Mouse (Mus musculus): Measurements from ENCODE around the gene a. TPM values are rescaled to one million over a fixed set of nuclear protein-coding genes. Genes with fewer than 3 reads are reported as not detected.

The a gene
- polyA plus RNA-seq, 1 experiment from 2014 or later = 0.42 TPM

DNA sequence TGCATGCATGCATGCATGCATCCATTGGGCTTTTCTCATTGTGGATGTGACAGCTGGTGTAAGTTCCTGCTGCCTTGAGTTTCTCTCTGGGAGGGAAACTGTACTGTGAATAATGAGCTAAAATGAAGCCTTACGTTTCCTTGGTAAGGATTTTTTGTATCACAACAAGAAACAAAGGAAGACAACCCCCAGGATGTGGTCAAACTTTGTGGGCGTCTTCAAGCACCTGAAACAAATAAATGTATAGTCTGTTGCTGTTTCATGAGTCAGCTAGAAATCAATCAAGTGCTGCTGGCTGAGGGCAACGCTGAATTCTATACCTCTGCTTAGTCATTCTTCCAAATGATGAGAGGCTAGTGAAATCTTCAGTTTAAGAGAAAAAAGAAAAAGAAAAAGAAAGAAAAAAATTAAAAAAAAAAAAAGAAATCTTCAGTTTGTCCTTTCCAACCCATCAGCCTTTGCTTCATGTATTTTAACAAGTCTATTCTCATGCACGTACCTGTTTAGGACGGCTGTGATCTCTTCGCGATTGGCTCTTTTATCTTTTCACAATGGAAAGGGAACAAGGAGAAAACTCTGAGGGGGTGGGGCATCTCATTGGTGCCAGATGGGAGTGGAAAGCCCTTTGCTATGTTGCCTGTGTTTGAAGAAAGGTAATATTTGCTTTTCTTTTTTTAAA lies 288.4 kb downstream of the a start:
- no peak for DNase-seq (ENCODE audit: low spot score)
- H3K36me3 ChIP-seq (ENCODE audit: insufficient read depth, low read length) = no peaks in the 10 kb centered on the region
- 34% methylated on average over 7 of the region's 7 CpGs for WGBS

DNA sequence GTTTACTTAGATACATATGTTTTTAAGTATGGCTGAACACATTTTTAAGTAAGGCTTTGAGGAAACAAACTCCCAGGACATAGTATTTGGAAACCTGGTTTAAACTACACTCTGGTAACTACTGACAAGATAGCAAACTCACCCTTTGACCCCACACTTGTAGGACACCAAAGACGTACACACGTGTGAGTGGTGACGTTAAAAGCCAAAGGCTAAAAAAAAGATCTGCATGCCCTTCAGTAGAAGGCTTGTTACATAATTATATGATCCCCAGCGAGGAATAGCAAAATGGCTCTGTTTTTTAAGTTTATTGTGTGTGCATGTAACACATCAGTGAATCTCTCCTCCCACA lies 289.0 kb downstream of the a start:
- no peak overlapping the region for H3K4me2 ChIP-seq (ENCODE audit: low read length)
- ATAC-seq (replicated peaks; ENCODE audit: low FRiP score, low read depth) (no peak), DNase-seq (ENCODE audit: low spot score) (no peak)
- peaks cover under 1% of the 10 kb centered on the region; the same call in 1 of the 2 replicates for H3K4me1 ChIP-seq (replicated peaks; ENCODE audit: insufficient read depth, low read length)
- no peak for TF ChIP-seq CTCF (IDR thresholded peaks at IDR 0.05; ENCODE audit: low read depth)
- no peak overlapping the region for H3K4me3 ChIP-seq (replicated peaks; ENCODE audit: low read depth, low read length)
- H3K9ac ChIP-seq (ENCODE audit: low read depth, low read length) = no peak overlapping the region
- H3K27me3 ChIP-seq (ENCODE audit: insufficient read depth, low read length) = no peaks in the 10 kb centered on the region
- 69% methylated on average over 4 of the region's 4 CpGs for WGBS
- H3K36me3 ChIP-seq (ENCODE audit: insufficient read depth, low read length) = no peaks in the 10 kb centered on the region
- no peaks in the 10 kb centered on the region for H3K9me3 ChIP-seq (replicated peaks; ENCODE audit: low read length)
- H3K27ac ChIP-seq = no peak overlapping the region

More for the DNA sequence above, 288.4 kb downstream of the a start:
- Histone ChIP-seq H3K9ac (ENCODE audit: low read depth, low read length) (no peak overlapping the region), H3K4me3 (replicated peaks; ENCODE audit: low read depth, low read length) (no peak overlapping the region), H3K4me2 (ENCODE audit: low read length) (no peak overlapping the region), H3K4me1 (replicated peaks; ENCODE audit: insufficient read depth, low read length) (peaks cover 6% of the 10 kb centered on the region; the same call in 1 of the 2 replicates), H3K27me3 (ENCODE audit: insufficient read depth, low read length) (no peaks in the 10 kb centered on the region), H3K27ac (no peak overlapping the region), H3K9me3 (replicated peaks; ENCODE audit: low read length) (no peaks in the 10 kb centered on the region)
- TF ChIP-seq CTCF (IDR thresholded peaks at IDR 0.05; ENCODE audit: low read depth) = no peak
- ATAC-seq (replicated peaks; ENCODE audit: low FRiP score, low read depth) = no peak

DNA sequence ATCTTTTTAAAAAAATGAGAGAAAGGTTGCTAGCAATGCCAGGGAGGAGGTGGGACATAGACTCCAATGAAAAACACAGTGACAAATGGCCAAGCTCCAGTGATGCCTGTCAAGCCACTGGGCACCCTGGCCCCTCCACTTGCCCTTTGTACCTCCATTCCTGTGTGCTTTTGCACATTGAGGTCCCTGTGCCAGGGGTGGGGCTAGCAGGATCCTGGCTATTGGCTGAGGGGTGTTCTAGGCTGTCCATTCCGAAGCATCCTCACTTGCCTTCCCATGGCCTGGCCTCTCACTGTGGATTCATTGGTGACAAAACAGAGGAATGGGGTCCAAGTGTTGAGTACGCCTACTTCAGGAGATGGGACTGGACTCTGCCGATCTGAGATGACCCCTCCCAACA lies 289.9 kb downstream of the a start:
- ATAC-seq (replicated peaks; ENCODE audit: low FRiP score, low read depth) (no peak), DNase-seq (ENCODE audit: low spot score) (no peak)
- no peaks in the 10 kb centered on the region for H3K27me3 ChIP-seq (ENCODE audit: insufficient read depth, low read length)
- no peak overlapping the region for H3K27ac ChIP-seq
- 91% methylated on average over 3 of the region's 3 CpGs for WGBS
- H3K4me3 ChIP-seq (replicated peaks; ENCODE audit: low read depth, low read length) = no peak overlapping the region
- no peak for TF ChIP-seq CTCF (IDR thresholded peaks at IDR 0.05; ENCODE audit: low read depth)
- no peak overlapping the region for H3K9ac ChIP-seq (ENCODE audit: low read depth, low read length)
- H3K4me1 ChIP-seq (replicated peaks; ENCODE audit: insufficient read depth, low read length) = no peaks in the 10 kb centered on the region
- no peaks in the 10 kb centered on the region for H3K9me3 ChIP-seq (replicated peaks; ENCODE audit: low read length)
- H3K36me3 ChIP-seq (ENCODE audit: insufficient read depth, low read length) = no peaks in the 10 kb centered on the region
- no peak overlapping the region for H3K4me2 ChIP-seq (ENCODE audit: low read length)

DNA sequence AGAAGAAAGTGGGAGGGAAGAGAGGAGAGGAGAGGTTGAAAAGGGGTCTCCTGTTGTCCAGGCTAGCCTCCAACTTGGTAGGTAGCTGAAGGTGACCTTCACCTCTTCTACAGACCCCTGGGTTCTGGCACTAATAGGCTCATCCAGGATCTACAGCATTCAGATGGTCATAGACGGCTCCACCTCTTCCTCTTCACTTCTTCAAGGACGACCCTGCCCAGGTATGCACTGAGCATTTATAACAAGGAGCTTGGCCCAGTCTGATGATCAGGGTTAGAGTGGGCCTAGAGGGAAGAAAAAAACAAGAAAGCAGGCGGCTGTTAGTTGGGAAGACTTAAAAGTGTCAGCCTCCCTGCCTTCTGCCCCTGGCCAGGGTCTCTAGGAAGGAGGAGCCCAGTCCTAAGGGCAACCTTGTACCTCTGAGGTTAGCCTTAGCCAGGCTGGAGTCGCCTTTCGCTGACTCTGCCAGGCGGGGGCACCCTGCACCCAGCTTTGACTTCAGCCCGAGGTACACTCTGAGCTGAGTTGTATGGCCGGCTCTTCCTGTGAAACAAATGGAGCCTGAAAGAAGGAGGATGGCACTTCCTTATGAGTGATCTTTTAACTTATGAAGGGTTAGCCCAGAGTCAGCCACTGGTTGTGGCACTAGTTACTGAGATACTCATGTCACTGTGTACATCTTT lies 291.1 kb downstream of the a start:
- ATAC-seq (replicated peaks; ENCODE audit: low FRiP score, low read depth) = peak; percentile 86
- WGBS = 20% methylated on average over 8 of the region's 8 CpGs
- no peak overlapping the region for H3K9ac ChIP-seq (ENCODE audit: low read depth, low read length)

DNA sequence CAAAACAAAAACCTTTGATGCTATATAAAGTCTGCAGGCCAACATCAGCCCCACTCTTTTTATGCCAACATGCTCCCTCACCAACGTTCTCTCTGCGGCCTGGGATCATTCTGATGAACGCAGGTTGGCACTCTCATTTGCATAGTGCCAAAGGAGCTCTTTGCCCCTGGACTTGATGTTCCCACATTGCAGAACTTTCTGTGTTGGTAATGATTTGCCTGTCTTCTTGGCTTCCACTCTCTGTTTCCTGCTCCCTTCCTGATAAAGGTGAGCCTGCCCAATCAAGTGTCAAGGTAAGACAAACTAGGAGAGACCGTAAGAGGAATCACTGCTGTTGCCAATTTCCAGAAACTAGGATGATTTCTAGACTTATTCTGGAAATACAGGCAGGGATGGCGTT lies 293.3 kb downstream of the a start:
- H3K4me3 ChIP-seq (replicated peaks; ENCODE audit: low read depth, low read length) = no peak overlapping the region
- ATAC-seq (replicated peaks; ENCODE audit: low FRiP score, low read depth) (no peak), DNase-seq (ENCODE audit: low spot score) (no peak)
- no peaks in the 10 kb centered on the region for H3K4me1 ChIP-seq (replicated peaks; ENCODE audit: insufficient read depth, low read length)
- H3K9ac ChIP-seq (ENCODE audit: low read depth, low read length) = no peak overlapping the region
- H3K9me3 ChIP-seq (replicated peaks; ENCODE audit: low read length) = no peaks in the 10 kb centered on the region
- no peak overlapping the region for H3K4me2 ChIP-seq (ENCODE audit: low read length)
- H3K27me3 ChIP-seq (ENCODE audit: insufficient read depth, low read length) = no peaks in the 10 kb centered on the region
- 76% methylated on average over 5 of the region's 5 CpGs for WGBS
- H3K27ac ChIP-seq = no peak overlapping the region
- H3K36me3 ChIP-seq (ENCODE audit: insufficient read depth, low read length) = no peaks in the 10 kb centered on the region
- TF ChIP-seq CTCF (IDR thresholded peaks at IDR 0.05; ENCODE audit: low read depth) = no peak

More for the DNA sequence above, 291.1 kb downstream of the a start:
- DNase-seq (ENCODE audit: low spot score) = peak; percentile 69
- Histone ChIP-seq H3K9me3 (replicated peaks; ENCODE audit: low read length) (no peaks in the 10 kb centered on the region), H3K27ac (no peak overlapping the region), H3K27me3 (ENCODE audit: insufficient read depth, low read length) (no peaks in the 10 kb centered on the region), H3K4me1 (replicated peaks; ENCODE audit: insufficient read depth, low read length) (no peaks in the 10 kb centered on the region), H3K36me3 (ENCODE audit: insufficient read depth, low read length) (no peaks in the 10 kb centered on the region), H3K4me2 (ENCODE audit: low read length) (no peak overlapping the region), H3K4me3 (replicated peaks; ENCODE audit: low read depth, low read length) (no peak overlapping the region)
- TF ChIP-seq CTCF (IDR thresholded peaks at IDR 0.05; ENCODE audit: low read depth) = peak; percentile 79

DNA sequence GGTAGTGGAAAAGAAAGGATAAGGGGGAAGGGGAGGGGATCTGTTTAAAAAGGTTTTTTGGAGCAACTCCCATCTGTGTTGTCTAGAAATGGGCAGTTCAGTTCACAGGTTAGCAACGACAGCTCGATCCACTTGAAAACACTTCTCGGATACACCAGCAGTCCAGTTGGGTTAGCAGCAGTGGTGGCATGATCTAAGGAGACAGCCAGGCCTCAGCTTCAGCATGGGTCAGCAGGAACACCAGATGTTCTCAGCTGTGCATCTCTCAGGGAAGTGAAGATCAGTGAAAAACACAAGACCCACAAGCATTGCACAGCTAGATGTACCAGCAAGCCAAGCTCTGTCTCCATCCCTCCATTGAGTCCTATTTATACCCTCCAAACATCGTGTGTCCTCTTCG lies 295.1 kb downstream of the a start:
- Histone ChIP-seq H3K4me1 (replicated peaks; ENCODE audit: insufficient read depth, low read length) (no peaks in the 10 kb centered on the region), H3K4me2 (ENCODE audit: low read length) (no peak overlapping the region), H3K27ac (no peak overlapping the region), H3K9me3 (replicated peaks; ENCODE audit: low read length) (no peaks in the 10 kb centered on the region), H3K4me3 (replicated peaks; ENCODE audit: low read depth, low read length) (no peak overlapping the region), H3K27me3 (ENCODE audit: insufficient read depth, low read length) (no peaks in the 10 kb centered on the region), H3K9ac (ENCODE audit: low read depth, low read length) (no peak overlapping the region), H3K36me3 (ENCODE audit: insufficient read depth, low read length) (no peaks in the 10 kb centered on the region)
- ATAC-seq (replicated peaks; ENCODE audit: low FRiP score, low read depth) (no peak), DNase-seq (ENCODE audit: low spot score) (no peak)
- no peak for TF ChIP-seq CTCF (IDR thresholded peaks at IDR 0.05; ENCODE audit: low read depth)
- 76% methylated on average over 5 of the region's 5 CpGs for WGBS
